Mouse (Mus musculus) leukemia stem cell, adult 10-12 weeks (primary cell): Measurements from ENCODE around the gene Ulk3. TPM values are rescaled to one million over a fixed set of nuclear protein-coding genes. Genes with fewer than 3 reads are reported as not detected.

Source experiments
- polyA plus RNA-seq: library from polyadenylated mRNA; stranded (reverse); fragments of >175 nt; gene quantifications from 2 replicates; pipeline ENCODE4 v1.2.3, GENCODE M21; 2012; ENCODE audit warnings: low replicate concordance

Ulk3 gene
- polyA plus RNA-seq = 4.8 and 5.2 TPM in 2 replicates

GRCm38 (mm10) chr9:57589224-57590126 lies at the start of gene Ulk3:
Gene Ulk3 (plus strand): TSS chr9:57589452.

DNA sequence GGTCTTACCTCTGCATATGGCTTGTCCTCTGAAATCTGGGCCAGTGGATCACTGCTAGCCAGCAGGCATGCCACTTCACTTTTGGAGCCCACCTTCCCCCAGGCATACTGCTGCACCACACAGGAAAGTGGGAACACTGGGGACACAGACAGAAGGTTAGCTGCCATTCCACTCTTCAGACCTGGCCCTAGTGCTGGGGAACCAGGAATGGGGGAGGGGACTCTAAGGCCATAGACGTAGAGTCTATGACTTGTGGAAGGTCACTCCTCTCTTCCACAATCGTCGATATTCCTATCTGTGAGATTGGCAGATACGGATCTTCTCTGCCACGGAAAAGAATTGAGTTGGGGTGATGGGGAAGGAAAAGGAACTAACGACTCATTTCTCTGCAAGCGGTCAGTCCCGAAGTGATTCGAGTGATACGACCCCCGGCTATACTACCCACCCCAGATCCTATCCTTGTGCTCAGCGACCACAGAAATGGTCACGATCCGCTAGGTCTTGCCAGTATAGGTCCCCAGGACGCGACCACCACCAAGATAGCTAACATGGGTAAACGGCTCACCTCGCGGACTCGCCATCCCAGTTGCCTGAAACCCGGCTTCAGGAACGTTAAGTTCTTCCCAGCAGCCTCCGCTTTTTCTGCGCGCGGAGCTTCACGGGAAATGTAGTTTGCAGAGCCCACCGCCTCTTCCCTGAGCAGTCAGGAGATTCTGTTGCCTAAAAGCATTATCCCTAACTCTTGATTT lies 36.9 kb upstream of the Ulk3 start, which contains the start of gene Mpi:
TSS of gene Mpi (minus strand) at position 625 of the 749 bp plus-strand sequence.

GRCm38 (mm10) chr9:57560861-57561710 lies 28.2 kb upstream of the Ulk3 start, which contains the start of gene Scamp2:
Gene Scamp2 (plus strand): TSS chr9:57560943.

DNA sequence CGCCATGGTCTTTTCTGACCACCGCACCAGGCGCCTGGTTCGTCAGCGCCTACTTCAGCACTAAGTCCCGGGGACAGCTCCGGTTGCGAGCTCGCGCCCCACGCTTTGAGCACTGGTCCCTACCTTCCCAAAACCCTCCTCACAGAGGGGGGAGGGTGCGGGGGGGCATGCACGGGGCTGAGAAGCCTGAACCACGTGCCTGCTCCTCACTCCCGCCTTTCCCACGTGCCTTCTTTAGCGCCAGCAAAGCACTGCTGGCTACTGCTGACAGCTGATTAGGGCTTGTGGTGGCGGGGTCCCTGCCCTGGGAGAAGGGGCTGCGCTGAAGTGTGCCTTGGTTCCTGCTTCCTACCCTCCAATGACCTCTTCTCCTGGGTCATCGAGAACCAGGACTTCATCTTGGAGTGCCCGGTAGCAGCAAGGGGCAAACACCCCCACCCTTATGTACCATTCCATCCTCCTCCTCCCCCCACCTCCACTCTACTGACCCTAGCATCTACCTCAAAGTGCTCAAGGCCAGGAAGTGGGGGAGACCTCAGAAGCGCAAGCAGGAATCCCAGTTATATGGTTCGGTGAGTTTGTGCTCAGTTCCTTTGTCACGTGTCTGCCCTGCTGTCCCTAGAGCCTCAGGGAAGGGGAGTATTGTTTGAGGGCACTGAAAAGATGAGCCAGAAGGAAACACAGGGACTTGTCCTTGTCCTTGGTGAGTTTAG lies 17.0 kb downstream of the Ulk3 start, which contains the start of gene Cplx3:
TSS of gene Cplx3 (minus strand) at position 143 of the 713 bp plus-strand sequence.

DNA sequence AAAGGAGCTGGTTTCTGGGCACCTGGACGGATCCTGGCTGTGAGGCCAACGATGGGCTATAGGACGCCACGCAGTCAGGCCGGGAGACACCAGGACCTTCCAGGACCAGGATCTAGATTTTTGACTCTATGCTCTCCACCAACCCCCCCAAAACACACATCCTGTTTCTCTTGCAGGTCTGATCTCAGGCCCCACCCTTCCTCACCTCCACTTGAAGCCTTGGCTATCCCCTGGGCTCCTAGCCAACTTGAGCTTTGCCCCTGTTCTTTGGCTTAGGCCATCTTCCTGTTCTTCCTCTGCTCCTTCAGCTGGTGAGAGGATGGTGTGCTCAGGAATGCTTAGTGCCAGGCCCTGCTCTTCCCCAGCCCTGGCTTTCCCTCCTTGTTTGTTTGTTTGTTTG lies 31.4 kb downstream of the Ulk3 start, which contains the start of gene Lman1l:
TSS of gene Lman1l (minus strand) at position 101 of the 400 bp plus-strand sequence.

Other genes with a start within 250 kb of the Ulk3 start
- 5.1 and 7.3 TPM in 2 replicates for gene Ppcdc, start 149.3 kb upstream of the Ulk3 start, polyA plus RNA-seq
- gene Scamp5, start 121.4 kb upstream of the Ulk3 start, polyA plus RNA-seq = 1.6 and 3.4 TPM in 2 replicates
- gene Rpp25, start 85.4 kb upstream of the Ulk3 start, polyA plus RNA-seq = 0.48 TPM in 1 of 2 replicates, not detected in the other
- gene Cox5a, start 68.2 kb upstream of the Ulk3 start, polyA plus RNA-seq = 375 and 488 TPM in 2 replicates
- 8.9 and 30.6 TPM in 2 replicates for gene Fam219b, start 51.9 kb upstream of the Ulk3 start, polyA plus RNA-seq
- gene Mpi, start 36.7 kb upstream of the Ulk3 start, polyA plus RNA-seq = 0.38 and 1.4 TPM in 2 replicates
- gene Scamp2, start 28.5 kb upstream of the Ulk3 start, polyA plus RNA-seq = 3.0 and 80.8 TPM in 2 replicates
- not detected in 2 replicates for gene Cplx3, start 16.8 kb downstream of the Ulk3 start, polyA plus RNA-seq
- not detected in 2 replicates for gene Lman1l, start 31.3 kb downstream of the Ulk3 start, polyA plus RNA-seq
- gene Csk, start 64.2 kb downstream of the Ulk3 start, polyA plus RNA-seq = 457 and 560 TPM in 2 replicates
- gene Cyp1a2, start 94.3 kb downstream of the Ulk3 start, polyA plus RNA-seq = not detected in 2 replicates
- 0.15 TPM in 1 of 2 replicates, not detected in the other for gene Cyp1a1, start 98.5 kb downstream of the Ulk3 start, polyA plus RNA-seq
- gene Edc3, start 119.1 kb downstream of the Ulk3 start, polyA plus RNA-seq = 1.1 and 10.9 TPM in 2 replicates
- 41.0 and 44.7 TPM in 2 replicates for gene Clk3, start 176.4 kb downstream of the Ulk3 start, polyA plus RNA-seq
- gene Arid3b, start 247.3 kb downstream of the Ulk3 start, polyA plus RNA-seq = 6.4 and 22.1 TPM in 2 replicates